ENCODE assay signal across 8 mouse cellular contexts in genomic region chr4:132198285-132198712, GRCm38 (mm10). TPM values are rescaled to one million over a fixed set of nuclear protein-coding genes. Genes with fewer than 3 reads are reported as not detected.
DNase-seq lines count a peak whose midpoint lies in the region; ATAC-seq lines count a peak whose summit lies in the region.

No protein-coding gene starts in this region.

- WGBS in heart, embryonic 11.5 days (ENCODE audit: insufficient replicate concordance): 54% methylated on average over 4 of the region's 4 CpGs

- peak; percentile 87 for DNase-seq in heart, adult 11 months
- peak; percentile 50 for DNase-seq in adrenal gland, postnatal 14 days
- peak; percentile 71 to 73 for DNase-seq in kidney, adult 8-10 months
- peak; percentile 59 for DNase-seq in lung, postnatal 25 days (ENCODE audit: low spot score)
- no peak for DNase-seq in cerebellum, postnatal 10 days
- no peak for DNase-seq in frontal cortex, adult 2 months (ENCODE audit: extremely low spot score in 1 of 2, low spot score in 1 of 2)
- no peak for DNase-seq in embryo, embryonic 11 days

- ATAC-seq in heart, embryonic 11.5 days (replicated peaks; ENCODE audit: insufficient number of reproducible peaks, low FRiP score, low TSS enrichment): no peak

- H3K36me3 ChIP-seq in heart, embryonic 11.5 days (ENCODE audit: control insufficient read depth, insufficient read depth, low read length): peaks cover 11% of the 10 kb centered on the region

- no peaks in the 10 kb centered on the region for H3K27me3 ChIP-seq in heart, embryonic 11.5 days (ENCODE audit: control insufficient read depth, insufficient read depth, low read length)

- H3K4me2 ChIP-seq in heart, embryonic 11.5 days: no peak overlapping the region

- no peaks in the 10 kb centered on the region for H3K9me3 ChIP-seq in heart, embryonic 11.5 days (replicated peaks; ENCODE audit: control insufficient read depth, low read length)

- peaks cover 8% of the 10 kb centered on the region for H3K4me1 ChIP-seq in heart, embryonic 11.5 days (ENCODE audit: control insufficient read depth, insufficient read depth, low read length)

- no peak overlapping the region for H3K27ac ChIP-seq in heart, embryonic 11.5 days (ENCODE audit: low read depth, low read length)

- no peak overlapping the region for H3K9ac ChIP-seq in heart, embryonic 11.5 days (ENCODE audit: low read depth, low read length)

- no peak overlapping the region for H3K4me3 ChIP-seq in heart, embryonic 11.5 days (ENCODE audit: low read depth, low read length)

RNA-seq across cellular contexts. Expression of gene Ythdf2, which starts 13.8 kb away (rescaled TPM):
- 72.5 and 77.9 TPM in 2 replicates for polyA plus RNA-seq in heart, embryonic 11.5 days (2014; fragmentation: Nextera tagmentation; extraction: Ambion mirVana)
- total RNA-seq in adrenal gland, postnatal 14 days (2021): 48.8 and 49.5 TPM in 2 replicates
- polyA plus RNA-seq in frontal cortex, adult 2 months (2012; rRNA removed): 19.0 and 21.8 TPM in 2 replicates

RNA-seq across cellular contexts. Expression of gene Oprd1, which starts 54.0 kb away (rescaled TPM):
- polyA plus RNA-seq in heart, embryonic 11.5 days (2014; fragmentation: Nextera tagmentation; extraction: Ambion mirVana): 0.53 and 1.3 TPM in 2 replicates
- 1.3 and 1.4 TPM in 2 replicates for total RNA-seq in adrenal gland, postnatal 14 days (2021)
- 12.8 and 13.1 TPM in 2 replicates for polyA plus RNA-seq in frontal cortex, adult 2 months (2012; rRNA removed)

Comparison
In these comparisons a context has a peak if more than half of its experiments do, and no peak if none do; other contexts are left out.
1. DNase-seq: peak in heart, adult 11 months (single experiment), adrenal gland, postnatal 14 days (single experiment), kidney, adult 8-10 months (2 of 2) and lung, postnatal 25 days (single experiment); none in cerebellum, postnatal 10 days (0 of 2), frontal cortex, adult 2 months (0 of 2) and embryo, embryonic 11 days (single experiment).